In genomic region chr8:109736819-109737218, GRCm38 (mm10) we compare ENCODE assay signal across 8 mouse cellular contexts. TPM values are rescaled to one million over a fixed set of nuclear protein-coding genes. Genes with fewer than 3 reads are reported as not detected.
DNase-seq lines count a peak whose midpoint lies in the region; ATAC-seq and TF ChIP-seq lines count a peak whose summit lies in the region.

No protein-coding gene starts in this region.

- no peak overlapping the region for H3K27ac ChIP-seq in spleen, adult 2 months (ENCODE audit: insufficient read depth, low read length)
- no peak overlapping the region for H3K27ac ChIP-seq in embryonic fibroblast, embryonic 13.5 days (ENCODE audit: insufficient read depth, low read length)
- H3K27ac ChIP-seq in intestine, embryonic 16.5 days (ENCODE audit: low read length), result peak overlapping the region; percentile 51; the same call in 1 of the 2 replicates

- 5% methylated on average over 8 of the region's 8 CpGs for WGBS in spleen, adult 2 months
- WGBS in intestine, embryonic 16.5 days, result 8% methylated on average over 8 of the region's 8 CpGs

- H3K4me3 ChIP-seq in spleen, adult 2 months (ENCODE audit: extremely low read depth, insufficient read depth, insufficient read length), result peak overlapping the region; percentile 78
- H3K4me3 ChIP-seq in embryonic fibroblast, embryonic 13.5 days (ENCODE audit: insufficient read depth, low read length), result peak overlapping the region; percentile 72
- H3K4me3 ChIP-seq in intestine, embryonic 16.5 days (ENCODE audit: low read length), result peak overlapping the region; percentile 99

- DNase-seq in spleen, adult 2 months (ENCODE audit: low read depth in 1 of 2, low spot score in 2 of 2), result no peak
- DNase-seq in spleen, postnatal 10 days (ENCODE audit: low spot score in 2 of 2), result no peak
- peak; percentile 23 for DNase-seq in neural tube, embryonic 10.5 days (ENCODE audit: extremely low spot score, low spot score)
- DNase-seq in spleen, postnatal 14 days (ENCODE audit: low spot score in 2 of 2), result no peak
- no peak for DNase-seq in spleen, adult 12 weeks (ENCODE audit: low spot score)
- no peak for DNase-seq in testis, postnatal 10 days (ENCODE audit: low spot score)

- peak; percentile 31 for ATAC-seq in intestine, embryonic 16.5 days

- no peaks in the 10 kb centered on the region for H3K27me3 ChIP-seq in spleen, adult 2 months (ENCODE audit: control insufficient read depth, insufficient read depth, low read length)
- H3K27me3 ChIP-seq in intestine, embryonic 16.5 days (replicated peaks; ENCODE audit: control insufficient read depth, insufficient read depth, low read length), result no peaks in the 10 kb centered on the region

- H3K4me1 ChIP-seq in spleen, adult 2 months (ENCODE audit: control insufficient read depth, insufficient read depth, insufficient read length), result peaks cover 4% of the 10 kb centered on the region; the same call in 1 of the 2 replicates
- H3K4me1 ChIP-seq in embryonic fibroblast, embryonic 13.5 days (ENCODE audit: control insufficient read depth, insufficient read depth, low read length), result peaks cover 4% of the 10 kb centered on the region; the same call in 1 of the 2 replicates
- peaks cover 9% of the 10 kb centered on the region for H3K4me1 ChIP-seq in intestine, embryonic 16.5 days (ENCODE audit: control insufficient read depth, insufficient read depth, low read length)

- no peaks in the 10 kb centered on the region for H3K9me3 ChIP-seq in intestine, embryonic 16.5 days (ENCODE audit: control insufficient read depth, low read length)

- H3K36me3 ChIP-seq in spleen, adult 2 months (ENCODE audit: control insufficient read depth, insufficient read depth, low read length), result peaks cover 15% of the 10 kb centered on the region
- peaks cover 5% of the 10 kb centered on the region; the same call in 1 of the 2 replicates for H3K36me3 ChIP-seq in intestine, embryonic 16.5 days (ENCODE audit: control insufficient read depth, insufficient read depth, low read length)

- TF ChIP-seq CTCF in spleen, adult 2 months (IDR thresholded peaks at IDR 0.05; ENCODE audit: extremely low read depth, insufficient read depth, insufficient read length, insufficient replicate concordance), result no peak
- TF ChIP-seq CTCF in embryonic fibroblast, embryonic 13.5 days (IDR thresholded peaks at IDR 0.05; ENCODE audit: borderline replicate concordance, insufficient read depth, low read length), result no peak

- peak overlapping the region; percentile 98 for H3K9ac ChIP-seq in intestine, embryonic 16.5 days (ENCODE audit: low read depth, low read length)

- H3K4me2 ChIP-seq in intestine, embryonic 16.5 days (ENCODE audit: low read depth, low read length), result peak overlapping the region; percentile 86

- no peak for TF ChIP-seq POLR2A in spleen, adult 2 months (IDR thresholded peaks at IDR 0.05; ENCODE audit: low read depth, low read length)
- TF ChIP-seq POLR2A in embryonic fibroblast, embryonic 13.5 days (IDR thresholded peaks at IDR 0.05; ENCODE audit: low read depth, low read length), result no peak

RNA-seq across cellular contexts. Expression of gene Atxn1l, which starts 0.7 kb away (rescaled TPM):
- 7.8 and 20.8 TPM in 2 replicates for polyA plus RNA-seq in spleen, adult 2 months (2012; rRNA removed)
- polyA plus RNA-seq in embryonic fibroblast, embryonic 13.5 days (2011; ENCODE audit: insufficient read length, low read depth, missing spikeins), result 25.3 and 32.0 TPM in 2 replicates
- polyA plus RNA-seq in intestine, embryonic 16.5 days (2015; fragmentation: Nextera tagmentation; extraction: Ambion mirVana), result 4.5 and 5.1 TPM in 2 replicates

RNA-seq across cellular contexts. Expression of gene Zfp821, which starts 31.5 kb away (rescaled TPM):
- 5.1 and 7.6 TPM in 2 replicates for polyA plus RNA-seq in spleen, adult 2 months (2012; rRNA removed)
- 10.9 and 14.6 TPM in 2 replicates for polyA plus RNA-seq in embryonic fibroblast, embryonic 13.5 days (2011; ENCODE audit: insufficient read length, low read depth, missing spikeins)
- 12.6 and 13.0 TPM in 2 replicates for polyA plus RNA-seq in intestine, embryonic 16.5 days (2015; fragmentation: Nextera tagmentation; extraction: Ambion mirVana)

RNA-seq across cellular contexts. Expression of gene Ap1g1, which starts 41.5 kb away (rescaled TPM):
- polyA plus RNA-seq in spleen, adult 2 months (2012; rRNA removed), result 15.9 and 16.5 TPM in 2 replicates
- polyA plus RNA-seq in embryonic fibroblast, embryonic 13.5 days (2011; ENCODE audit: insufficient read length, low read depth, missing spikeins), result 71.7 and 77.2 TPM in 2 replicates
- 31.3 and 36.7 TPM in 2 replicates for polyA plus RNA-seq in intestine, embryonic 16.5 days (2015; fragmentation: Nextera tagmentation; extraction: Ambion mirVana)

RNA-seq across cellular contexts. Expression of gene Ist1, which starts 43.8 kb away (rescaled TPM):
- 23.5 and 26.3 TPM in 2 replicates for polyA plus RNA-seq in spleen, adult 2 months (2012; rRNA removed)
- 72.9 and 74.4 TPM in 2 replicates for polyA plus RNA-seq in embryonic fibroblast, embryonic 13.5 days (2011; ENCODE audit: insufficient read length, low read depth, missing spikeins)
- 122 and 128 TPM in 2 replicates for polyA plus RNA-seq in intestine, embryonic 16.5 days (2015; fragmentation: Nextera tagmentation; extraction: Ambion mirVana)
